Mouse (Mus musculus) cortical plate, adult 2 months (tissue): ENCODE results near the gene Slc39a11. TPM values are rescaled to one million over a fixed set of nuclear protein-coding genes. Genes with fewer than 3 reads are reported as not detected.

ENCODE experiments used
- H3K27ac ChIP-seq: fragments of 200-500 bp; 2 replicates; pipeline ENCODE4 v1.5.1; 2012; ENCODE audit warnings: low read length, control low read depth, inconsistent platforms; ENCODE audit not compliant: insufficient read depth
- H3K4me1 ChIP-seq: fragments of 200-500 bp; 2 replicates; pipeline ENCODE4 v1.6.1; 2011; ENCODE audit warnings: low read length; ENCODE audit not compliant: control insufficient read depth, insufficient read depth
- H3K4me3 ChIP-seq: fragments of 200-500 bp; 2 replicates; pipeline ENCODE4 v1.5.1; 2011; ENCODE audit warnings: mild to moderate bottlenecking, low read length, control low read depth; ENCODE audit not compliant: insufficient read depth
- CTCF ChIP-seq: fragments of 200-500 bp; IDR thresholded peaks from 2 replicates; pipeline ENCODE4 v1.5.1; 2011; ENCODE audit warnings: mild to moderate bottlenecking, control low read depth, low read length; ENCODE audit not compliant: insufficient read depth; ENCODE audit errors: extremely low read depth
- POLR2A ChIP-seq: fragments of 200-500 bp; IDR thresholded peaks from 2 replicates; pipeline ENCODE4 v1.6.1; 2011; ENCODE audit warnings: mild to moderate bottlenecking, low read length, control low read depth; ENCODE audit not compliant: insufficient read depth; ENCODE audit errors: extremely low read depth
- polyA plus RNA-seq: library from polyadenylated mRNA; depleted of rRNA; stranded (reverse); fragments of >200 nt; gene quantifications from 2 replicates; pipeline ENCODE4 v1.2.3, GENCODE M21; 2012

Slc39a11 gene
- polyA plus RNA-seq, 1 experiment: 11.4 TPM

GRCm38 (mm10) chr11:113251172-113251571 is 398.7 kb downstream of the Slc39a11 start:
- no peak for TF ChIP-seq CTCF
- TF ChIP-seq POLR2A: no peak
- no peak overlapping the region for H3K27ac ChIP-seq
- no peak overlapping the region for H3K4me3 ChIP-seq
- H3K4me1 ChIP-seq: no peaks in the 10 kb centered on the region

DNA sequence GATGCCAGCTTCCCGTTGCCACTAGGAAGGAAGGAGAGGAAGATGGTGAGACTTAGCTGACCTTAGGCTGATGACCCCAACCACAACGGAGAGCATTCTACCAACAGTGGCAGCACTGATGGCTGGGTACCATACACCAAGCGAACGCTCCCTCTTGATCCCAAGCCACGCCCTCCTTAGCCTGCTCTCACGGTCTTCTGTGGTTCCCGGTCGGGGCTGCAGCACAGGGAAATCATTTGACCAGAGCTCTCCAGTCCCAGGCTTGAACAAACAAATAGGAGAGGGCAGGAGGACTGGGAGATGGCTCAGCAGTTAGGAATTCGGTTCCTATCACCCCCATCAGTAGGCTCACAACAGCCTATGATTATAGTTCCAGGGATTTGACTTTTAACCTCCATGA is 403.4 kb downstream of the Slc39a11 start:
- TF ChIP-seq POLR2A: no peak
- TF ChIP-seq CTCF: no peak
- Histone ChIP-seq H3K27ac (no peak overlapping the region), H3K4me1 (no peaks in the 10 kb centered on the region), H3K4me3 (no peak overlapping the region)

GRCm38 (mm10) chr11:113245666-113246065 is 404.2 kb downstream of the Slc39a11 start:
- Histone ChIP-seq H3K27ac (no peak overlapping the region), H3K4me3 (no peak overlapping the region), H3K4me1 (no peaks in the 10 kb centered on the region)
- TF ChIP-seq POLR2A (no peak), CTCF (no peak)

- Histone ChIP-seq H3K4me1 (no peaks in the 10 kb centered on the region), H3K4me3 (no peak overlapping the region), H3K27ac (no peak overlapping the region)
- no peak for TF ChIP-seq CTCF
- no peak for TF ChIP-seq POLR2A
Measured at GRCm38 (mm10) chr11:113234432-113234831, 415.4 kb downstream of the Slc39a11 start.

DNA sequence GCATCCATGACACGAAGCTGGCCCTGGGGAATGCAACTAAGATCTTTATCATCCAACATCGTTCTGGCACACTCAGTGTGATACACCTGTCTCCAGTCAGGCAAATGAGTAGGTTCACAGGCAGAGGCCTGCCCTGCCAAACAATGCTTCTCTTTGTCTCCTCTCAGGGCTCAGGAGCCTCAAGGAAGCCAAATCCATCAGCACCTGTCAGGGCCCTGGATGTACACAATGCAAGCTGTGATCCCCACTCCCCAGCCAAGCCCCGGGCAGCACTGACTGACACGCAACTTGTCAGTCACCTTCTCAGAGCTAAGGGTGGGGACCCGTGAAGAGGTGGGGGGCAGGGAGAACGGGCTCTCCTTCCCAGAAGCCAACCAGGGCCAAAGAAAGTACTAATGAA is 417.8 kb downstream of the Slc39a11 start:
- H3K4me3 ChIP-seq: no peak overlapping the region
- no peak for TF ChIP-seq CTCF
- no peak for TF ChIP-seq POLR2A
- no peak overlapping the region for H3K27ac ChIP-seq
- no peaks in the 10 kb centered on the region for H3K4me1 ChIP-seq

DNA sequence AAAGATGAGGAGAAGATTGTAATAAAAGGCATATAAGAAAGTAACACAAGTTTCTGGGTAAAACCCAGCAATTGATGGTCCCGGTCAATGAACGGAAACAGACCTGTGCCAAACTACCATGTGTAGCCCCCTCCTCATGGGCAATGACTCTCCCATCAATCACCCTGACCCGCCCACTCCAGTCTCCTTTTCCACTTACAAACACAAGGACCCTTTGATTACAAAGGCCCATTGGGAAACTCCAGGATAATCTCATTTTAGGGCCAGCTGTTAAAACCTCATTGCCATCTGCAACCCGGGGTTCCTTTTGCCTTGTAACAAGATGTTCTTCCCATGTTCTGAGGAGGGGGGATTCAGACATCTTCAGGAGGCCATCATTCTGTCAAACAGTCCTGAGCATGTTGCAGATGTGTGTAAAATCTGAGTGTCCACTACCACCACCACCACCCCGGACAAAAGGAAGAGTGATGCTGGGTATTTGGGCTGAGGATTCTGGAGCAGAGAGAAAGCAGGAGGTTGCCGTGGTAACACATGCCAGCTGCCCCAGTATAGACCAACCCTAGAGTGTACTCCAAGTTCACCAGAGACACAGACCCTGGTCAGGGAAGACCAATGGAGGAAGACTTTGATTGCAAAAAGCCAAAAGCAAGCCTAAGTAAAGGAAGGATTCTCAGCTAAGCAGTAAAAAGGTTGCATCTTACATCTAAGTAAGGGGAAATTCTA is 419.3 kb downstream of the Slc39a11 start:
- Histone ChIP-seq H3K4me3 (no peak overlapping the region), H3K4me1 (no peaks in the 10 kb centered on the region), H3K27ac (no peak overlapping the region)
- TF ChIP-seq POLR2A (no peak), CTCF (no peak)

GRCm38 (mm10) chr11:113225748-113226147 is 424.1 kb downstream of the Slc39a11 start:
- H3K4me3 ChIP-seq: no peak overlapping the region
- H3K27ac ChIP-seq: no peak overlapping the region
- H3K4me1 ChIP-seq: no peaks in the 10 kb centered on the region
- TF ChIP-seq POLR2A (no peak), CTCF (no peak)

GRCm38 (mm10) chr11:113223756-113224323 is 426.0 kb downstream of the Slc39a11 start:
- Histone ChIP-seq H3K4me1 (no peaks in the 10 kb centered on the region), H3K27ac (no peak overlapping the region), H3K4me3 (no peak overlapping the region)
- TF ChIP-seq POLR2A (no peak), CTCF (no peak)

GRCm38 (mm10) chr11:113221267-113222195 is 428.3 kb downstream of the Slc39a11 start:
- Histone ChIP-seq H3K27ac (0 out of 2 replicates have a peak overlapping the region, but pooled peaks have one; percentile 47), H3K4me3 (no peak overlapping the region), H3K4me1 (no peaks in the 10 kb centered on the region)
- TF ChIP-seq CTCF (no peak), POLR2A (no peak)
